Mouse (Mus musculus) spleen, postnatal 10 days (tissue): ENCODE data around the gene Surf1.

Experiments
- DNase-seq, 2 experiments: peaks; one replicate each; pipeline ENCODE4 v3.0.0; 2021 to 2022; ENCODE audit warnings: low spot score in 2 of 2

Surf1 gene

DNA sequence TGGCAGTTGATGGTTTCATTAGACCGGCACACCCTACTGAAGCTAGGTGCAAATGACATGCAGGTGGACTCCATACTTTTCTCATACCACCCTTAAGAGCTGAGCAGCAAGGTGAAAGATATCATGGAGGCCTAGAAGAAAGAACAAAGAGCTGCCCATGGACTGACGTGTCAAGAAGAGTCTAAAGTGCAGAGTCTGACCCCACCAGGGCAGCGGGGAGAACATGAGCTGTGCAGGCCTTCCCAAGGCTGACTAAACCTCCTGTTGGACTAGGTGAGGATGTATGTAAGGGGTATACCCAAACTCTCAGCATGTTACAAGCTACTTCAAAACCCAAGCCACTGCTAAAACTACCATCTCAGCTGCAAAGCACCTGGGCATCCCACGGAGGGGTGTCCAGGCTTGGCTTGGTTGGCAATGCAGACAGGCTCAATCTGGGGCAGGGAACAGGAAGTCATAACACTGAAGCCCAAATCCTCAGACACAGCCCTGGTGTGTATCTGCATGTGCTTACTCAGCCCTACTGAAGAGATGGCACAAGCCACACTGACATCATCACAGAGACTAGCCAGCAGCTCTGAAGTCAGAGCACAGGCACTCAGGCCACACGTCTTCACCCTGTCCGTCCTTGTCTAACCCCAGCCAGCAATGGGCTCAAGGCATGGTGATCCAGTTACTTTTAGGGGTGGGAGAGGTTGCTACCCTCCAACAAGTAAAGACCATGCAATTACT is 11.6 kb upstream of the Surf1 start:
- no peak for DNase-seq

GRCm38 (mm10) chr2:26921784-26922183 is 5.5 kb upstream of the Surf1 start:
- DNase-seq, result no peak

GRCm38 (mm10) chr2:26920190-26920855 is 4.0 kb upstream of the Surf1 start:
- no peak for DNase-seq

DNA sequence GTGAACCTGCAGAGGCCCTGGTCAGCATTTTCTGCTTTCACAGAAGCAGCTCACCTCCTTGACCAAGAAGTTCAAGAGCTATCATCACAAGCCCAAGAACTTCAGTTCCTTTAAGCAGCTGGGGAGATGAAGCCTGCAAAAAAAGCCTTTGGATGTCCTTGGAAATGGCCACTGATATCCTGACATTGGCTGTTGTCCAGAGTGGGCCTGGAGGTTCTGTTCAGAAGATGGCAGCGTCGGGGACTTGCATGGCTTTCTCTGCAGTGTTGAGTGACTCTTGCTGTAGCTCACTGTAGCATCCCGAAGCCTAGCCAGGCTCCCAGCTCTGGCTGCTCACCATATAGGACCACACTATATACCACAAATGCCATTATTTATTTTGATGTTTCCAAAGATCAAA is 3.4 kb upstream of the Surf1 start:
- no peak for DNase-seq

GRCm38 (mm10) chr2:26916738-26917137 is 408 bp upstream of the Surf1 start:
- DNase-seq, result no peak

DNA sequence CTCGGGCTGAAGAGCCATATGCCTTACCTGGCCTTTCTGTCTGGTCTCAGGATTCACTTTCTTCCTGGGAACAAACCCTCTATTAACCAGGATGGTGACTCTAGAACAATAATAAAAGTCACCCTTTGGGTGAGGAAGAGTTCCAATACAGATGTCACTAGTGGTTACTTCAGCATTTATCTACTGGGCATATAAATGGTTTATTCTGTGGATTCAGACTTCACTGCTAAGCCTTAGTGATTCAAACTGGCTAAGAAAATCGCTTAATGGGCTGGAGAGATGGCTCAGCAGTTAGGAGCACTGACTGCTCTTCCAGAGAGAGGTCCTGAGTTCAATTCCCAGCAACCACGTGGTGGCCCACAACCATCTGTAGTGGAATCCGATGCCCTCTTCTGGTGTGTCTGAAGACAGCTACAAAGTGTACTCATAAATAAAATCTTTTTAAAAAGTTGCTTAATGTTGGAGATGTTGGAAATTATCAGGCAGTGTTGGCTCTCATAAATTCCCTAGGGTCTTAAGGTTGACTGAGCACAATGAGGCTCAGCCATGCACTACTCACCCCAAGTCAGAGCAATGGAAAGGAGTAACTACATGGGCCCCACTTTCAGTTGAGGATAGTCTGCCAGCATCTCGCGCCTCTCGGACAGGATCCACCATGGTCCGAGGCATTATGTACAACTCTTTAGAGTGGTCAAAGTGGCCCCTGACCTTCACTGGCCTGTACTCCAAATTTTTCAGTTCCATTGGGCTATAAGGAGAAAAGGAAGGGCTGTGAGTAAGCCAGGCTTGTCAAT is 2.0 kb downstream of the Surf1 start:
- no peak for DNase-seq

DNA sequence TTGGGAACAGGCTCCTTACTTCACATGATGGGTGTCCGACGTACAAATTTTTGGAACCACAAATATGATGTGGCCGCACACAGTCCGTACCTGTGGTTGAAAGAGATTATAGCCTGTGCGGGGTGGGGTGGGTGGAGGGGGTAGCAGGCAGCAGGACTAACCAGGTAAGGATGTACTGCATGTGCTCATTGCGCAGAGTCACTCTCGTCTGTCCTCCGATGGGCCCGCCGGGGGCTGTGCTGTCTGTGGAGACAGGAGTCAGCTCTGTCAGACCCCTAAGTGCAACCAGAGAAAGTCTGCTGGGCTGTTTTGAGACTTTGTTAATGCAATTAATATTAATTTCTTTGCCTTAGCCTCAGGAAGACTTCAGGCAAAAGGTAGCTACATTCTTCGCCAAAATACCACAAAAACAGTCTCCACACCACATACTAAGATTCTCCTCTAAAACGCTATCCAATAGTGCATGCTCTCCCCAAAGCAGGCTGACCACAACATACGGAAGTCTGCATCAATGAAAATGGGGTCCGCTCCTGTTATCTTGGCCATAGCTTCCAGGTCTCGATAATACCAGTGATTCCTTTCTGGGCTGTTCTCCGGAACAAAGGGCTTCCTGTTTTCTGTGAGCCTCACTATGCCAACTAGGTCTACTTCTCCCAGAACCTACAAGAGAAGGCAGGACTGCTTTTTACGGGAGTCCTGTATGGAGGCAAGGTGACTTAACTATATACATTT is 2.7 kb downstream of the Surf1 start:
- no peak for DNase-seq

DNA sequence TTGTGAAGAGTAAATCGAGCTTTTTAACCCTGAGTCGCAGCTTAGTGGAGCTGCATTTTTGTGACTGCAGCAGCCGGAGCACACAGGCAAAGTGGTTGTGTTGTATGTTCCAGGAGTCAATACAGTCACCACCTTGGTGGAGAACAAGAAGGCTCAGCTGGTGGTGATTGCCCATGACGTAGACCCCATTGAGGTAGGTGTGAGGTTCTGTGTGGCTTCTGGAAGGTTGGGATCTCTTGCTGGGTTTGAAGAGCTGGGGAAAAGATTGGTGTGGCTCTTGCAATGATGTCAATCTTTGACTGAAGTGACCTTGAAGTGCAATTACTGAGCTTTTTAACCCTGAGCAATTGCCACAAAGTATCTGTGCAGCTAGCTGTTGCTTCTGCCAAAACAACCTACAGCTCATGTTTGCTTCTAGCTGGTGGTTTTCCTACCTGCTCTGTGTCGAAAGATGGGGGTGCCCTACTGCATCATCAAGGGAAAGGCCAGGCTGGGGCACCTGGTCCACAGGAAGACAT is 4.0 kb downstream of the Surf1 start:
- DNase-seq, result no peak

DNA sequence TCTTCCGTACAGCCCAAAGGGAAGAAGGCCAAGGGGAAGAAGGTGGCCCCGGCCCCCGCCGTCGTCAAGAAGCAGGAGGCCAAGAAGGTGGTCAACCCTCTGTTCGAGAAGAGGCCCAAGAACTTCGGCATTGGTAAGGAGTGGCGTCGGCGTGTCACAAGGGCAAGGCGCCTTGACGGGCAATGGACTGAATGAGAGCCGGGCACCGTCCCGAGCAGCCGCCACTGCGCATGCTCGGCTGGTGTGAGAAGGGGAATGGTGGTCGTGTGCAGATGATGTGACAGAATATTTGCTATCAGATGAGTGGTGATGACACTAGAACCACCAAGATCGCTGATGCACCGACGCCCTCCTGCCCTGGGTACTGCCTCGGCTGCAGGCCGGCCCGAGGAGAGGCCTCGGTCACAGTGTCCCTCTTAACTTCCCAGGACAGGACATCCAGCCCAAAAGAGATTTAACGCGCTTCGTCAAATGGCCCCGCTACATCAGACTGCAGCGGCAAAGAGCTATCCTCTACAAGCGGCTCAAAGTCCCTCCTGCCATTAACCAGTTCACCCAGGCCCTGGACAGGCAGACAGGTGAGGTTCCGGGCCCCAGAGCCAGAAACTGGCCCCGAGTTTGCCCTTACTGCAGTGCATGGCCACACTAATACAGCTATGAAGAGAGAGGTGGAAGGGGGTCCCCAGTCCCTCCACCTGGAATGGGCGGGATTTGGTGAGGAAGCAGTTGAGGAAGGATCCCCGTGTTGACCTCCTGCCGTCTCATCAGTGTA is 5.2 kb downstream of the Surf1 start:
- DNase-seq, result peak; percentile 34 to 78

GRCm38 (mm10) chr2:26910124-26910993 is 6.0 kb downstream of the Surf1 start, which contains the start of the genes Med22 and Rpl7a:
Med22 (minus strand) TSS chr2:26910677.
Rpl7a (plus strand) TSS chr2:26910764.
- DNase-seq, result peak; percentile 100

GRCm38 (mm10) chr2:26909387-26909784 is 6.9 kb downstream of the Surf1 start:
- DNase-seq, result no peak

DNA sequence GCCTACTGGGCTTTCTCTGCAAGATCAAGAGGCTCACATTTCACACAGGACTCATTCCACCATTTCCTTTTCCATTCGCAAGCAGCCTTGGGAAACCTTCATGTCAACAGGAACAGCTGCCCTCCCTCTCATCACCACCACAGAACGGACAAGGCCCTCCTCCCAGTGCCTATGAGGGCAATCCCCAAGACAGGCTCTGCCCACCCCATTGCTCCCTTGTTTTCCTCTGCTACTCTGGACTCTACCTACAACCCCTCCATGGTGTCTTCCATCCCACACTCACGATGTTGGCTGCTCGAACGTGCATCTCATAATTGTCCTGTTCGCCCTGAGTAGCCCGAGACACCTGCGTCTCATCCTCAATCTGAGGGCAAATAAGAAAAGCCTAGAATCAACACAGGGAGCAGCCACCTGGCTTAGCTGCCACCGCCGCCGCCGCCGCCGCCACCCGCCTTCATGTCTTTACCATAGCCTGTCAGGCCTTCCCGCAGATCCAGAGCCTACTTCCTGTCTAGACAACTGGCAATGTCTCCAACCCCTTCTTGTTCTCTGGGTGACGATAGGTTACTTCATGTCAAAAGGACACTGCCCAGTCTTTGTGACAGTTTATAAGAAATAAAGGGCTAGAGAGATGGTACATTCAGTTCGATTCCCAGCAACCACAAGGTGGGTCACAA is 7.5 kb downstream of the Surf1 start:
- no peak for DNase-seq

DNA sequence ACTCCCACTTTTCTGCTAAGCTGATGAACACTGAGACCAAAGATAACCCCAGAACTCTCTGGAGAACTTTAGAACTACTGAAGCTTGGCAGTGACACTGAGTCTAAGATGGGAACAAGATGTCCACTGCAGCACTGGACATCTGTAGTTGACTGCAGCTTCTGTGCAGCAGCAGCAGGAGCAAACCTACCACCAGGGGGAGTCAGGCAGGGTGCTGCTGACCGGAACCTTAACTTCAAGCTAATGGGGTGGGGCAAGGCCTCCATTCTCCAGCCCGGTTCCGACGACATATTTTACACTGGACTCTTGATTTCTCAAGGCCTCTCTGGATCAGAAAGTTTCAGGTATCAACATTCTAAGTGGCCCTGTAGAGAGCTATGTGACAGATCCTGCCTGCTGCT is 9.2 kb downstream of the Surf1 start:
- peak in 1 of 2 experiments; percentile 69 for DNase-seq

DNA sequence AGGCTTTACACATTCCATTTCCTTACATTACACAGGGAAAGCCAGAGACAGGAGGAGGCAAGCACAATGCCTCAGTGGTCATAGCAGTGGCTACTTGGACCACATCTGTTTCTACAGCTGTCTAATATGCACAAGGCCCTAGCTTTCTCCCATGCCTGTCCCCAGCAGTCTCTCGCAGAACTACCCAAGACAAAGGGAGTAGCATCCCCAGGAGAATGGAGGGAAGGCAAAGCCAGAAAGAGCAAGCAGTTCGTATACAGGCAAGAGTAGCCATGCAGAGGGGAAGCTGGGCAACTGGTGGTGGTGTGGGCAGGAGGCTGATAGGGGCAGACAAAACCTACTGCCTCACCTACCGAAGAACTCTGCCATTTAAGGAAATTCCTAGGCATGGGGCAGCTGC is 9.9 kb downstream of the Surf1 start:
- DNase-seq, result no peak

DNA sequence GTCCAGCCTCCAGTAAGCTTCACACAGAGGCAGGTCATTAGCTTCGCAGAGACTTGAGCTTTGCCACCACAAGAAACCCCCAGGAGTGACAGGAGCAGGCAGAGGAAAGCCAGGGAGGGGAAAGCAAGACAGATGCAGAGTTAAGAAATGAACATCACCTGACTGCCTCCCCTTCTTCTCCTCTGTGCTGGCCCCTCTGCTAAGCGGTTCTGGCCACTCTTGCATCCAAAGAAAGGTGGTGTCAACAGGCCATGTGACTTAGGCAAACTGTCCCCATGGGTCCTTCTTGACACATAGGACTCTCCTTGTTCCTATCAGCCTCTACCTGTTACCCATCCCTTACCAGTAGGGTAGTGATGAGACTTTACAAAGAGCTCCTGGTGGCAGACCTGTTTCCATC is 10.4 kb downstream of the Surf1 start:
- no peak for DNase-seq

- DNase-seq, result no peak
These were observed 13.0 kb downstream of the Surf1 start for GRCm38 (mm10) chr2:26903311-26903710.

- peak; percentile 78 to 94 for DNase-seq
These were observed 13.7 kb downstream of the Surf1 start, which contains the start of gene Surf6 for GRCm38 (mm10) chr2:26902467-26903220. Surf6 (minus strand) TSS chr2:26902879.

DNA sequence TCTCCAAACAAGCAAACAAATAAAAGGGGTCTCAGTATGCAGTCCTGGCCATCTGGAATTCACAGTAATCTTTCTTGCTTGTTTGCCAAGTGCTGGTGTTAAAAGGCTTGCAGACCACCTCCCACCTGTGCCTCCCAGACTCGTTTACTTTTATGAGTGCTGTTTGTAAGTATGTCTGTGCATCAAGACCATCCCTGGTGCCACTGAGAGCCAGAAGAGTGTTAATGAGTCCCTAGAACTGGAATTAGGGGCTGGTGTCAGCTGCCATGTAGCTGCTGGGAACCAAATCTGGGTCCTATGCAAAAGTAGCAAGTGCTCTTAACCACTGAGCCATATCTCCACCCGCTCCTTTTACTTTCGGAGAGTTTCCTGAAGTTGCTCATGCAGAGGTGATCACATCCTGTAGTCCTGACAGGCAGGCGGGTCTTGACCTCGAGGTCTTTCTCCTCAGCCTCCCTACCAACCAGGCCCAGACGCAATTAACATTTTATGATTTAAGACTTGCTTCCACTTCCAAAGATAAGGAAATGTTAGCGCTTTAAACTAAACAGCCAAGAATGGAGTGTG is 14.4 kb downstream of the Surf1 start:
- no peak for DNase-seq
